Mouse (Mus musculus) right cerebral cortex, postnatal 36 days (tissue): ENCODE results near the gene Oit1.

ENCODE experiments used
- DNase-seq, 2 experiments: peaks; one replicate each; pipeline ENCODE4 v3.0.0; 2022; ENCODE audit warnings: low spot score in 2 of 2, mixed read lengths in 1 of 2

Gene Oit1

DNA sequence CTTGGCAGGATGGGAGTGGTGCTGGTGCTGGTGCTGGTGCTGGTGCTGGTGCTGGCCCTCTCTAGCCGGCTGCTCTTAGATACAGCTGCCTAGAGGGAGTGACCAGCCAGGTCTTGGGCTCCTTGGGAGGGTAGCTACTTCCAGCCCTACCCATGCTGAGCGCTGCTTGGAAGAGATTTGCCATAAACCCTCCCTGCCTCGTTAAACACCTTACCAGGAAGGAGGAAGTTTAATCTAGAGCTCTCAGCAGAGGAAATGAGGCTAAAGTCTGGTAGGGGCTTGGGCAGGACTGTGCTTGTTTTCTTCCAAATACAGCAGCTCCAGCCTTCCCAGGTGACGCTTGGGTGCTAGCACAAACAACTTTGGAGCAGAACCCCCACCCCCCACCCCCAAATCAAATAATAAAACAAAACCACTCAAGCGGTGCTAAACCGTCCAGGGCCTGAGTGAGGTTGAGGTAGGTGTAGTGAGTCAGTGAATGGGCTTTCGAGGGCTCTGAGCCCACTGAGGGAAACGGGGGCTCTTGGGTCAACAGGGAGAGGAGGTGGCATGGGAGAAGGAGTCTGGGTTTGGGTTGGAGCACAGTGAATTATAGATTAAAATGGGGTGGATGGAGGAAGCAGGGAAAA lies at the start of gene Oit1:
Gene Oit1 (minus strand): TSS at position 70 of the 629 bp plus-strand sequence.
- DNase-seq = no peak

DNA sequence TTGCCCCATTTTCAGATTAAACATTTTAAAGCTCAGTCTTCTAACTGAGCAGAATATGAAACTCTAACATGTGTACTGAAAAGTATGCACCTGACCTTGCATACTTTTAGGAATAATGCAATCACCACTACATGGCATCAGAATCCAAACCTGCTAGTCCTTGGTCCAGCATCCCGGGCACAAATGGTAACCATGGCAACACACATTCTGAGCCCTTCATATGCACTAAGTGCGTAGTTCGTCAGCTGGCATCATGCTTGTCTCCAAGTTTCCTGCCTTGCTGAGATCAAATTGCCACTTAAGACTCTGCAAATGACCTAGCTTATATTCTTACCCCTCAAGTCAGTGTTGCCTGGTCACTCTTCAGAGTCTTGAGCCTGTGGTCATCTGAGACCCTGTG lies 44.3 kb upstream of the Oit1 start:
- DNase-seq = no peak

DNA sequence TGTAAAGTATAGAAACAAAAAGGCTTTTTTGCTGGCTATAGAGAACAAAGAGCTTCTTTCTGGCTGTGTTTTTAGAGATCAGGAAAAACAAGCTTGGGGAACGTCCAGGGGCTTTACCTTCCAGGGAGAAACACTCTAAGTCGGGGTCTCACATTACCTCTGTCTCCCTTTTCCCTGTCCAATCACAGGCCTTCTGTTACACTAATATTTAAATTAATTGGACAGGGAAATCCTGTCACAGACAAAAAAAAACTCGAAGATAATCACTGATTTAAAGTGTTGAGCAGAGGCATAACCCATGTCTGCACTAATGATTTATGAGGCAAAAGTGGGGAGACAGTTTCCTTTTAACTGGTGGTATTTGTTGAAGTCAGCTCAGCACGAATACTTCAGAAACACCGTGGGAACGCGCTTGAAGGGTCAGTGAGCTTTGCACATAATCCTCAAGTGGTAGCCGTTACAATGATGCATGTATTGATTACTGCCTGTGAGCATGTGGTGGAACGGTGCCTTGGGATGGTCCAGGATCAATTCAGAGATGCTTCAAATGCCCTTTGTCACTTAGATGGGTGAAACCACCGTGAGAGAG lies 42.7 kb upstream of the Oit1 start:
- DNase-seq = no peak

DNA sequence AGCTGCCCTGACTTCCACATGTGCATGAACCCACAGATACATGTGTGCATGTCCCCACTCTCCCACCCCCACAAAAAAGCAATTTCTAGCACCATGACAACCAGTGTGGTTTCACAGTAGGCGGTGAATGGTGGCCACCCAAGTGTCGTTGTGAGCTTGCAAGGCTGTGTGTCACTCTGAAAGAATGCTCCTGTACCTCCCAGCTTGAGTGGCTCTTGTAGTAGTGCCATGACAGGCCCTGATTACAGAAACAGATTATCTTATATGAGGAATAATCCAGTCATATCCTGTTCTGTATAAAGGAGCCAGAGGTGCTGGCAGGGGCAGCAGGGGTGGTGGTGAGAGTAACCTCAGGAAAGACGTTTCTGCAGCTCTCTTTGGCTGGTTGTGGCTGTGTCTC lies 40.1 kb upstream of the Oit1 start:
- no peak for DNase-seq

DNA sequence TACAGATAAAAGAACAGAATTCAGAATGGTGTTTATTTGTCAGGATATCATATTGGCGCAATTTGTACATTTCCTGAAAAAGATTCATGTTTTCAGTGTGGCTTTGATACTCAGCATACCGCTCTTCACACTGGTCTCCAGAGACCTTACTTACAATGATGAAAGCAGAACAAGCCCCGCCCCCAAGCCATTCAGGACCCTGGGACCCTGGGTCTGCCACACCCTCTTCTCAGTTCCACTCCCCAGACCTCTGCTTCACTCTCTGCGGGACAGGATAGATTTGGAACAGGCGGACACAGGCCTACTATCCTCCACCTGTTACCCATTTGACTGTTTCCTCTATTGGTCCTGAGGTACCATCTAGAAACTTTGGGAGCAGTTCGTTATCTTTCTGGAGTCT lies 27.4 kb upstream of the Oit1 start:
- no peak for DNase-seq

DNA sequence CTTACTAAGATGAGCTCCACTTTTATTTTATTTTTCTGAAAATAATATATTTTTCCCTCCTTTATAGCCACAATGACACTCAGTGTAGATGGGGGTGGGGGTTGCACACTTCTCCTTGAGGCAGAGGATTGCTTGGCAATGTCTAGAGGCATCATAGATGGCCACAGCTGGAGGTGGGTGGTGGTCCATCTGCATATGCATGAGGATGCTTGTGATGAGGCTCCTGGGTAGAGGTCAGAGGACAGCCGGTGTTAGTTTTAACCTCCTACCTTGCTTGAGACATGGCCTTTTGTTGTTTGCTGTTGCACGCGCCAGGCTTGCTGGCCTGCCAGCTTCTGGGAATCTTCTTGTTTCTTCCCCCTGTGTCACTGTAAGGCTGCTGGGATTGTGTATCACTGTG lies 24.8 kb upstream of the Oit1 start:
- no peak for DNase-seq

DNA sequence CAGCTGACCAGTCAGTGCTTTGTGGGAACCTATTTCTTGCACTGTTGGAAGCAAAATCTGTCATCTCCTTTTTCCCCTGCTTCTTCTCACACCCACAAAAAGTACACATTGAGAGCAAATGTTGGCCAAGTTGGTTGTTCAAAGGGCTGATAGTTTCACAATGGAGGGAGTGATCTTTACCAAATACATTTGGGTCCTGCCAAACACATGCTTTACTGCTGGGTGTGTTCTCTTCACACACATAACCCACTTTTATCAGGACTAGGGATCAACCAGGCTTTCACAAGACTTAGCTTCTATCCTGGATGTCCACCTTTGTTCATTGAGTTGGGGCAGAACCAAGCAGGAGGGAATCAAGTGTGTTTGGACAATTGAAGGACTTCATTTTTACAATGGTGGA lies 20.0 kb upstream of the Oit1 start:
- DNase-seq = no peak

DNA sequence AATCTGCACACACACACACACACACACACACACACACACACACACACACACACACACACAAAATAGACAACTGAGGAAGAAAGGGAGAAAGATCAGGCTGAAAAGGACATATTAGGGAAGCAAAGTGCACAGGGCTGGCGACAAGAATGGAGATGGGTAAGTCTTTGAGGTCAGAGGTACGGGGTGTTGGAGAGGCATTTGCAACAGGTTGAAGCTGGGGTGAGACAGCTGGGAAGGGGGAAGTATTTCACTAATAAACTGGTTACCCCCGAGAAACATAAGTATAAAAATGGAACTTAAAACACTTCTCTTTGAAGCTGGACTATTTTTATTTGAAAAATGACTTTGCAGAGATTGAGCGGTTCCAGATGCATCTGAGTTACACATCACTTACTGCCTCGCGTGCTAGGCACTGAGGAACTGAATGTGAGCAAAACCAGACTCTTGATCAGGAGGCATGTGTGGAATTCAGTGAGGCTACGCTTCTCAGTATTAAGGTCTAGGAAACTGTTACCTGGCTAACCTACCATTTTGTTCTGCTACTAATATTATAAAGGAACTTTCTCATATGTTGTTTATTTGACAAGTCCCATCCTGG lies 17.2 kb upstream of the Oit1 start:
- DNase-seq = no peak

DNA sequence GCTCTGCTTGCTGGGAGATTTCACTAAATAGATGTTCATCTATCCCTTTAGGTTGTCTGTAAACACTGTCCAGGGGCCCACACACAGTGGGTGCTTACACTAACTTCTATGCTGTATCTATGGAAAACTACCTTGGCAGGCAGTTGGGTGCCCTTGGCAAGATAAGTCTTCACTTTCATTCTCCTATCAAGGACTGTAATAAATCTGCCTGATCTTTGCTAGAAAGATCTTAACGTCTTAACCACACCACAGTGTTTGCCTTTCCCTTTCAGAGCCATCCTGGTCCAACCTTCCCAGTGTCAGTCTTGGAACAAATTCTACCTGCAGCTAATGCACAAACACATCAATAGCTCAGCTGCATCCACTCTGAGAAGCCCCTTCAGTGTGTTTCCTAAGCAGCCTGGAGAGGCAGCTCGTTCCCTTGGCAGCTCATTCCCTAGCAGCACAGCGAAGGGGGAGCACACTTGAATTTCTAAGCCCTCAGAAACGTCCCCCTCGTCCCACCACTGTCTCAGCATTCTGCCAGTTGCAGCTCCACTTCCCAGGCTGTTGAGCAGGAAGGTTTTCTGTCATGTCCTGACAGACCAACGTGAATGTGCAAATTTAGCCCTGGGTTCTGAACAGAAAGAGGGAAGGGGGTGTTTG lies 13.7 kb upstream of the Oit1 start:
- DNase-seq = no peak

DNA sequence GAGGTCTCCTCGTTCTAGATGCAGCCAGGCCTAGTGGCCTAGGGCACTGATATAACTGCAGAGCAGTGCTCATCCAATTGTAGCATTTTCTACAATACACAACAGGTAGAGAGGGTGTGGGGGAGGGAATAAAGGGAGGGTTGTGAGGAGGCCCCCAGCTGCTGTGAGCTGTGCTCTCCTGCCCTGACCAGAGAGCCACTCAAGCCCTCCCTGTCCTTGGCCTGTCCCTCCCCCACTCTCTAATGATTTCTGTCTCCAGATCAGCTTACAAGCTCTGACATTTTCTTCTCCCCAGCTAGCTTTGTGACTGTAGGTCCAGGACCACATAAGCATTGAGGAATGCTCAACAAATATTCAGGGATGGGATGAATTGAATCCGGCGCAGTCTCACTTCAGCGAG lies 9.2 kb downstream of the Oit1 start:
- no peak for DNase-seq

DNA sequence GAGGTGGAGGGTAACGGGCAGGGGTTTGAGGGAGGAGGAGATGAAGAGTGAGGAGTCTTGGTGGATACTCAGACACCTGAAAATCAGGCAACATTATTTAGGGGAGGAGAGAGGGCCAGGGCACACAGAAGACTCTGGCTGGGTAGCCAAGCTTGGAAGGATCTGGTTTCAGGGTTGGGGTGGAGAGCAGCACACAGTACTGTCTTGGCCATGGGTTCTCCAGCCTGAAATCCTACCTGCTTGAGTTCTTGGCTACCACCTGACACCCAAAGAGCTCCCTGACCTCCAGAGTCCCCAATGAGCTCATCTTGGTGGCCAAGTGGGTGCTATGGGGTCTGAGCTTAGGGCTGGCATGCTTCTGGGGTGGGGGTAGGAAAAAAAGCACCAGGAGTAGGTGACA lies 9.7 kb downstream of the Oit1 start:
- no peak for DNase-seq

DNA sequence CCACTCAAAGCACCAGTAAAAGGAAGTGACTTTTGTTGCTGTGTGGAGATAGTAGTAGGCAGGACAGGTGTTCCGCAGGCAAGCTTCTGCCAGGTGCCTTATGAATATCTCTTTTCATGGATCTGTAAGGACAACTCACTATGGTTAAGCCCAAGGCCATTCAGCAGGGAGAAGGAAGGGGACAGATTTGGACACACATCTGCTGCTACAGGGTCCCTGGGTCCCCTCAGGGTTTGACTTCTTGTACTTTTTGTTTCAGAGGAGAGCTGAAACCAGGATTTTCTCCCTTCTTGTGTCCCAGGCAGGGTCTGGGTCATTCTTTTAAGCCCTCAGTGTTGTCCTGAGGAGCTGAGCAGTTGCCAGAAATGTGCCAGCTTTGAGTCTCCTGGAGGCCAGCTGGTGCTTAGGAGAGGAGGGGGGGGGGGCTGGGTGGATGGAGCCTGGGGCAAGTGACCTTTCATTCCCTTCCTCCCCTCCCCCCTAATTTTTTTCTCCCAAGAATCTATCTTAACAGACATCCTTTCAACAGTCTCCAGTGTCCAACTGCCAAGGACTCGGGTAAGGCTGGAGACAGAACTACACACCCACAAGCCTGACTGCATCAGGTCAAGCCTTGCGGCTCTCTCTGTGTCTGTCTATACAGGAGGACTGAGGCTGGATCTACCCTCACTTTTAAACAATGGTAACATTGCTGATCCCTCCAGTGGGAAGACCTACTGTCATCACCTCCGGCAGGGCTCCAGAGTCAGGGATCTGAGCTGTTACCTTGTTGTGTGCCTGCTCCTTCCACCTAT lies 10.6 kb downstream of the Oit1 start:
- no peak for DNase-seq

DNA sequence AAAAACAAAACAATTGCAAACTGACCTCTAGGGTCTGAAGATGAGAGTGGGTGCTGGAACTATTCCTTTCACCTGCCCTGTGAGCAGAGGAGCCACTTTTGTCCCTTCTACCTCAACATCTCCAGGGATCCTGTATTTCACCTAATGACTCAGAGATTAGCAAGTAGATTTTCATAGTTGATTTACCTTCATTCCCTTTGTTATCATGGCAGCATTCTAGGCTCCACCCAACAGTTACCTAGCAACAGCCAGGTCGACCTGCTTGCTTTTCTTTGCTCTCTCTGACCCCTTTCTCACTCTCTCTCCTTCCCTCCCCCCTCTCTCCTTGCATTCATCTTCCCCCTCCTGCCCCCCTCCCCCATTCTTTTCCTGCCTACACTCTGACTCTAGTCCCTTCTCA lies 11.4 kb downstream of the Oit1 start:
- DNase-seq = no peak

DNA sequence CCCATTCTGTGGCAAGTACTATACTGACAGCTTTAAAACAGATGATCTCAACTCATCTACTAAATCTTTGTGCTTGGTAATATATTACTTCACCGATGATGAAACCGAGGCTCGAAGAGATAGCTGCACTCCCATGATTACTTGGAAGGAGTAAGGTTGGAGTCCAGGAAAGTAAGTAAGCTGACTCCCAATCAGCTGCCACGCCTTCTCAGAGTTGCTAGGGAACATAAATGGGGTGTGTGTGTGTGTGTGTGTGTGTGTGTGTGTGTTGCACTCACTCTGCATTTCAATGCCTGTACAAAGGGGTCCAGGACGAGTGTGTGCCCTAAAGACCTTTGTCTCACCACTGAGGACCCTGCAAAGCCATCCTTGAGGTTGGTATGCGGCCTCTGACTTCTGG lies 12.7 kb downstream of the Oit1 start:
- no peak for DNase-seq

DNA sequence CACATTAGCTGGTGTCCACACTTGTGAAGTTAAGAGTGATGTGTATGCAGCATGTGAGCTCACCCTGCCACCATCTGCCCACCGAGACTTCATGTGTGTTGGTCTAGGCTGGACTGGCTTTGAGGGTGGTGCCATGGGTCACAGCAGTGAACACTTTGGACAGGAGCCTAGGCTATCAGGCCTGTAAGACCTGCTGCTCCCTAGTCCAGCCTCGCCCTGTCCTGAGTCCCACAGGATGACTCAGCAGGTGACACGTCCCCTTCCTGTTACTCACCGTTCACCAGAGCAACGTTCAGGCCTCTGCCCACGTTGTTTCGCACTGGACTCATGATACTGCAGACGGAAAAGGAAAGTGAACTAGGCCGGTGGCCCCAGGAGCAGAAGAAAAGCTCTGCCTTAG lies 21.7 kb downstream of the Oit1 start:
- DNase-seq = no peak

DNA sequence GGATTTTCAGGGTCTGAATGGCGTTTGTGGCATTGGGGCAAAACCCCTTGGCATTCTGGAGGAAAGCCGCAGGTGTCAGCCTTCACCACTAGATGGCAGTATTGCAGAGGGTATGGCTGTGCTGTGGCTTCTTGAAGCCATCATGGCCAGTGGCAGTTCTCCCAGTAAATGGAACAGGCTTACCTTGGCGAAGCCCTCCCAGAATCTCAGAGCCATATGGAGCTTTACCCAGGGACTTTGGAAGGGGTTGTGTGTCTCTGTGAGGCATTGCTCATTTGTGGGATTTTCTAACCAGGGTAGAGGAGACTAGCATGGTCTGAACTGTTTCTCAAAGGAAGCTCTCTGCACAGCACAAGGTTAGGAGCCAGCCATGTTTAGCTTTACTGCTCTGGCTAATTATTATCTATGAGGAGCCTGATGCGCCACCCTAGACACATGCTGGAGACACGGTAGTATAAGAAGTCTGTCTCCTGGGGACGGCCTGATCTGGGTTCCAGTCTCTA lies 22.5 kb downstream of the Oit1 start:
- DNase-seq = peak; percentile 16 to 45

DNA sequence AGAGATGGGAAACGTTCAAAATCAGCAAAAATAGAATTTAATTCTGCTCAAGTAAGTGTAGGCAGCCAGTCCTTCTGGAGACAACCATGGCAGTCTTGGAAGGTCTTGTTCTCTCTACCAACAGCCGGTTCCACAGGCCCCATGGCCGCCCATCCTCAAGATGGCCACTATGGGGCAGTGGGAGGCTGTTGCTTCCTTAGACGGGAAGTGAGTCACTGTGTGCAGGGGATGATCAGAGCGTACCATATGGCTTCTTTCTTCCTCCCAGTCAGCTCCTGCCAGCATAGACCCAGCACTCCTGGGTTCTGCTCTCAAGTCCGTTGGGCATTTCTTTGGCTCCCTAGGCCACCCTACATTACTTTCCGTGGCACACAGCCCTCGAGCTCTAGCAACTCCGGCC lies 29.6 kb downstream of the Oit1 start:
- no peak for DNase-seq

DNA sequence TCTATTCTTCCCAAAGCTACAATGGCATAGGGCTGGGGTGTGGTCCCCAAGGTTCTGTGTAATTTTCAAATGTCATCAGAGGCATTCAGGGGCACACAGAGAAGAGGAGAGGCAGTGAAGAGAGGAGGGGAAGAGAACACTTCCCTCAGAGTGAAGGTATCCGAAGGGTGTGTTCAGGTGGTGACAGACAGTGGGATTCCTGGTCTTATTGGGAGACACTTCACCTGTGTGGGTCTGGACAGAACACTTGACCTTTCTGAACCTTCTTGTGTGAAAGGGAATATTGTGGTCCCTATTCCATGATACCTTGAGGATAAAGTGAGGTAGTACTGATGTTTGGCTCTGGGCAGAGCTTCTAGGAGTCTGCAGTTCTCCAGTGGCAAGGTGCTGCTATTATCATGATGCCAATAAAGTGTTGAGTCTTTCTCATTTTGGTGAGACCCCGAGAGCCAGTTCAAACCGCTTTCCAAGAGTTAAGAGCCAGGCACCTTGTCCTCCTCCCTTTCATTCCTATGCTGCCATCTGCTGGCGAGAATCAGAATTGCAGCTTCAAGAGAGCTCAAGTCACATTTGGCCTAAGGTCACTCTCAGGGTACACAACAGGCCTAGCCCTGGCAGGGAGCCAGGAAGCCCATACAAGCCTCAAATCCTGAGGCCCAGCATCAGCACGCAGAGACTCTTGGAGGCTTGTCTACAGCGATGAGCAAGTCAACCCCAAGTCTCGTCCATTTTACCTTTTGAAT lies 32.1 kb downstream of the Oit1 start:
- DNase-seq = peak; percentile 63 to 68

DNA sequence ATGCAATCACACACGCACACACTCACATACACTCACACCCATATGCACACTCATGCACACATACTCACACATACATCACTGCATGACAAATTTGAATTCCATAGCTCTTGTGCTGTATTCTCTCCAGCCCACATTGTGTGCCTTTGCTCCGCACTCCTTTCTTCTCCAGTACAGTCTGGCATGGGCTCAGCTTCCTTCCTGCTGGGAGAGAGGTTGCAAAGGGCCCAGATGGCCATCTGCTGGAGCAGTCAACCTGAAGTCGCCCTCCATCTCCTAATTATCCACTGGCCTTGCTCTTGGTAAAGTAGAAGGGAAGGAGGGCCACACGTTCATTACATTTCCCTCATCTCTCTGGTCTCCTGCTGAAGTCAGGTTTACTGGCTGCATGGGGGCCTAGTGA lies 33.0 kb downstream of the Oit1 start:
- no peak for DNase-seq

DNA sequence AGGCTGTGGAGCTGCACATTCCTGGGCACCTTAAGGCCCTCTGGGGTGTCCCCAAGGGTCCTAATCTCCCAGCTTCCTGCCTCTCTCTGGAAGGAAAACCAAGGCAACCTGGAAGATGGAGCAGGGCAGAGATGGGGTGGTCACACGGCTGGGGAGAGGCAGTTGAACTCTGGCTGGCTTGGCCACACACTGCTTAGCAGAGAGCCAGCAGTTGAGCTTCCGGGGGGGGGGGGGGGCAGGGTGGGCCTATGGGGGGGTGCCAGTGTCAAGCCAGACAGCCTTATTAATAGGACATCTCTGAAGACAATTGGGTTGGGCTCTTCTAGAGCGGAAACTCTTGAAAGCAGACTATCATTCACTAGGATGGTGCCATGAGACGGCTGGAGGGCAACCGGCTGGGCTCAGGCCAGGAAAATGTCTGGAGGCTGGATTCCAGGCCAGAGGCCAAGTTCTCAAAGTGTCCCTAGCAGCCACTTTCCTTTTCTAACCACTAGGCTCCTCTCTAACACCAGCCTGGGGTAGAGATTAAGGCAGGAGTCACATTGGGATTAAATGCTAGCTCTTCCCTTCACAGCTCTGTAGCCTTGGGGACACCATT lies 35.9 kb downstream of the Oit1 start:
- no peak for DNase-seq

DNA sequence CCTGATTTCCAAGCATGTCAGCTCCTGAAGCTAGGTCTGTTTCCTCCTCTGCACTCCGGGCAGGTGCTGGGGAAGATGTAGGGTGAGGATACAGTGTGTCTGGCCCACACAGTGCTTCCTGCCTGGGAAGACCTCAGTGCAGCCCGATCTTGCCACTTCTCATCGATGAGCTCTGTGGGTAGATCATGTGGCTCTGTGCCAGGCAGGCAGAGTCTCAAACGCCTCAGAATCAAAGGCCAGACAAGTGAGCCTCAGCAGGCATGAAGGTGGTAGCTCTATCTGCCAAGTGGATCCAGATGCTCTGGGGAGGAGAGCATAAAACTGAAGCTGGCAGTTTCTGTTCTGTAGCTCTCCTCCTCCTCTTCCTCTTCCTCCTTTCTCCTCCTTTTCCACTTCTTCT lies 38.3 kb downstream of the Oit1 start:
- no peak for DNase-seq
